16 mouse cellular contexts compared by ENCODE assay signal in genomic region chr3:101544116-101544515, GRCm38 (mm10).
DNase-seq lines count a peak whose midpoint lies in the region; ATAC-seq lines count a peak whose summit lies in the region.
"Had no signal": no experiment of that assay in that cellular context is flagged by ENCODE, and none has a peak within 500 bp of the region (broad histone marks: within the 10 kb centered on the region; RNA-seq: fewer than 3 reads in every experiment).

No protein-coding gene starts in this region.

- H3K4me3 ChIP-seq in heart, embryonic 10.5 days = no peak overlapping the region
- no peak overlapping the region for H3K4me3 ChIP-seq in neural tube, embryonic 11.5 days (ENCODE audit: low read depth, low read length)
- H3K4me3 ChIP-seq: forebrain, embryonic 13.5 days; heart, embryonic 12.5 days had no signal

- ATAC-seq in neural tube, embryonic 11.5 days (ENCODE audit: insufficient read depth, low FRiP score, low TSS enrichment) = no peak
- ATAC-seq: activated CD4-positive, CD25-positive, alpha-beta regulatory T cell, adult 4 months; forebrain, embryonic 13.5 days; hindbrain, postnatal 0 days had no signal

- peak overlapping the region; percentile 25 for H3K27ac ChIP-seq in heart, embryonic 10.5 days
- H3K27ac ChIP-seq in neural tube, embryonic 11.5 days (ENCODE audit: low read depth, low read length) = 0 out of 2 replicates have a peak overlapping the region, but pooled peaks have one; percentile 1
- H3K27ac ChIP-seq: forebrain, embryonic 13.5 days; hindbrain, postnatal 0 days had no signal

- no peaks in the 10 kb centered on the region for H3K27me3 ChIP-seq in heart, embryonic 10.5 days (ENCODE audit: insufficient read depth, poor library complexity, severe bottlenecking)
- H3K27me3 ChIP-seq in neural tube, embryonic 11.5 days (ENCODE audit: control insufficient read depth, insufficient read depth, low read length) = no peaks in the 10 kb centered on the region
- H3K27me3 ChIP-seq: forebrain, embryonic 13.5 days; heart, embryonic 12.5 days had no signal

- intact Hi-C loops in heart, postnatal 10 days (cut with DNase I) = no loop called here

- H3K36me3 ChIP-seq in heart, embryonic 10.5 days = no peaks in the 10 kb centered on the region
- H3K36me3 ChIP-seq in neural tube, embryonic 11.5 days (ENCODE audit: control insufficient read depth, insufficient read depth, low read length) = no peaks in the 10 kb centered on the region
- H3K36me3 ChIP-seq: G1E; heart, embryonic 12.5 days had no signal

- no peak overlapping the region for H3K4me2 ChIP-seq in neural tube, embryonic 11.5 days (ENCODE audit: low read depth)
- H3K4me2 ChIP-seq: forebrain, embryonic 13.5 days; heart, embryonic 12.5 days had no signal

- no peak overlapping the region for H3K9ac ChIP-seq in neural tube, embryonic 11.5 days (ENCODE audit: low read length)
- H3K9ac ChIP-seq: forebrain, embryonic 13.5 days; heart, embryonic 12.5 days had no signal

- no peak for DNase-seq in heart, embryonic 10.5 days (ENCODE audit: low spot score)
- DNase-seq in heart, postnatal 10 days = no peak
- DNase-seq in kidney, postnatal 14 days = peak; percentile 35
- no peak for DNase-seq in kidney, adult 9 months
- DNase-seq in neural tube, embryonic 11.5 days (ENCODE audit: low spot score) = peak; percentile 44
- no peak for DNase-seq in neural tube, embryonic 10.5 days (ENCODE audit: extremely low spot score, low spot score)
- DNase-seq in B cell, adult 2 months = no peak
- DNase-seq in spleen, postnatal 14 days (ENCODE audit: low spot score in 2 of 2) = no peak
- DNase-seq: cerebellum, adult 18-20 months; layer of hippocampus, adult 9-11 months; thymus, postnatal 14 days had no signal

- H3K9me3 ChIP-seq in heart, embryonic 10.5 days = no peaks in the 10 kb centered on the region
- no peaks in the 10 kb centered on the region for H3K9me3 ChIP-seq in neural tube, embryonic 11.5 days (ENCODE audit: control insufficient read depth, low read length)
- H3K9me3 ChIP-seq: forebrain, embryonic 13.5 days; G1E; heart, embryonic 12.5 days had no signal

- WGBS in heart, embryonic 10.5 days = 28% methylated on average over 7 of the region's 7 CpGs
- 62% methylated on average over 7 of the region's 7 CpGs for WGBS in neural tube, embryonic 11.5 days

- H3K4me1 ChIP-seq in heart, embryonic 10.5 days = peaks cover 26% of the 10 kb centered on the region
- H3K4me1 ChIP-seq in neural tube, embryonic 11.5 days (ENCODE audit: control insufficient read depth, insufficient read depth, low read length) = no peaks in the 10 kb centered on the region
- H3K4me1 ChIP-seq: forebrain, embryonic 13.5 days had no signal

Comparison
In these comparisons a context has a peak if more than half of its experiments do, and no peak if none do; other contexts are left out.
1. DNase-seq: peak in kidney, postnatal 14 days (single experiment) and neural tube, embryonic 11.5 days (single experiment); none in heart, embryonic 10.5 days (single experiment), heart, postnatal 10 days (0 of 2), kidney, adult 9 months (single experiment), neural tube, embryonic 10.5 days (single experiment), B cell, adult 2 months (0 of 2) and spleen, postnatal 14 days (0 of 2).